ENCODE assay signal across 17 mouse cellular contexts in the genomic region with DNA sequence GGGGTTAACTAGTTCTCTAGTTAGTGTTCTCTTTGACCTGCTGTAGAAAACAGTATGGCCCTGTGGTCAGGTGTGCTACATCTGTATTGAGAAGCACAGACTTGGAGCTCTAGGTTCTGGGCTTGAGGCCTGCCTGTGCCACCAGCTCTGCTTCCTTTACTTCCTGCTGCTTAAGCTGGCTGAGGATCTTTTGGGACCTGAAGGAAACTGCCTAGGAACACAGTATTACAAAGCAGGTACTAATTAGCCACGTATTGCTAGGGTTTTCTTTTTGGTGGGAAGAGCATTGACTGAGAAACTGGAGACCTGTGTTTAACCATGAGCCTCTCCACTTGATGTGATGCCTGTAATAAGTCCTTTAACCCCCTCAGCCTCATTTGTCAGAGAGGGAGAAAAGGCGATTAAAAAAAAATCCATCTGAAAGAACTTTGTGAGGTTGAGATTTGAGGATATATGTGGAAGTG. TPM values are rescaled to one million over a fixed set of nuclear protein-coding genes. Genes with fewer than 3 reads are reported as not detected.
DNase-seq lines count a peak whose midpoint lies in the region; ATAC-seq lines count a peak whose summit lies in the region.
"Had no signal": no experiment of that assay in that cellular context is flagged by ENCODE, and none has a peak within 500 bp of the region (broad histone marks: within the 10 kb centered on the region; RNA-seq: fewer than 3 reads in every experiment).

No protein-coding gene starts in this region.

- no peaks in the 10 kb centered on the region for H3K27me3 ChIP-seq in hindbrain, embryonic 13.5 days
- H3K27me3 ChIP-seq in hindbrain, embryonic 10.5 days (ENCODE audit: insufficient read depth, poor library complexity, severe bottlenecking): no peaks in the 10 kb centered on the region
- H3K27me3 ChIP-seq in embryonic facial prominence, embryonic 10.5 days (replicated peaks; ENCODE audit: low read depth, poor library complexity, severe bottlenecking): no peaks in the 10 kb centered on the region
- H3K27me3 ChIP-seq in forebrain, embryonic 12.5 days: no peaks in the 10 kb centered on the region
- no peaks in the 10 kb centered on the region for H3K27me3 ChIP-seq in limb, embryonic 11.5 days (ENCODE audit: control insufficient read depth, insufficient read depth, low read length)
- H3K27me3 ChIP-seq: hindbrain, embryonic 15.5 days; liver, embryonic 12.5 days had no signal

- H3K9me3 ChIP-seq in hindbrain, embryonic 13.5 days: no peaks in the 10 kb centered on the region
- H3K9me3 ChIP-seq in hindbrain, embryonic 10.5 days: no peaks in the 10 kb centered on the region
- H3K9me3 ChIP-seq in embryonic facial prominence, embryonic 10.5 days: no peaks in the 10 kb centered on the region
- H3K9me3 ChIP-seq in forebrain, embryonic 12.5 days: no peaks in the 10 kb centered on the region
- no peaks in the 10 kb centered on the region for H3K9me3 ChIP-seq in limb, embryonic 11.5 days (ENCODE audit: control insufficient read depth, low read length)
- H3K9me3 ChIP-seq: hindbrain, embryonic 15.5 days; liver, embryonic 12.5 days had no signal

- no peak overlapping the region for H3K4me2 ChIP-seq in hindbrain, embryonic 13.5 days
- no peak overlapping the region for H3K4me2 ChIP-seq in forebrain, embryonic 12.5 days
- no peak overlapping the region for H3K4me2 ChIP-seq in limb, embryonic 11.5 days (ENCODE audit: low read depth, severe bottlenecking)
- H3K4me2 ChIP-seq: hindbrain, embryonic 15.5 days; liver, embryonic 12.5 days; lung, embryonic 14.5 days had no signal

- WGBS in hindbrain, embryonic 13.5 days: 50% methylated on average over 2 of the region's 2 CpGs
- WGBS in hindbrain, embryonic 10.5 days: 53% methylated on average over 2 of the region's 2 CpGs
- WGBS in embryonic facial prominence, embryonic 10.5 days: 46% methylated on average over 2 of the region's 2 CpGs
- WGBS in forebrain, embryonic 12.5 days: 7% methylated on average over 2 of the region's 2 CpGs
- 44% methylated on average over 2 of the region's 2 CpGs for WGBS in limb, embryonic 11.5 days

- H3K27ac ChIP-seq in hindbrain, embryonic 13.5 days: 0 out of 2 replicates have a peak overlapping the region, but pooled peaks have one; percentile 1
- H3K27ac ChIP-seq in hindbrain, embryonic 10.5 days: no peak overlapping the region
- 0 out of 2 replicates have a peak overlapping the region, but pooled peaks have one; percentile 3 for H3K27ac ChIP-seq in embryonic facial prominence, embryonic 10.5 days (replicated peaks)
- H3K27ac ChIP-seq in forebrain, embryonic 12.5 days: 0 out of 2 replicates have a peak overlapping the region, but pooled peaks have one; percentile 20
- 0 out of 2 replicates have a peak overlapping the region, but pooled peaks have one; percentile 14 for H3K27ac ChIP-seq in limb, embryonic 11.5 days (replicated peaks; ENCODE audit: low read depth, low read length)
- H3K27ac ChIP-seq: hindbrain, embryonic 15.5 days; liver, embryonic 12.5 days had no signal

- no peak for DNase-seq in hindbrain, embryonic 10.5 days (ENCODE audit: low spot score)
- DNase-seq in embryonic facial prominence, embryonic 10.5 days (ENCODE audit: low spot score): no peak
- no peak for DNase-seq in limb, embryonic 11.5 days (ENCODE audit: low spot score)
- no peak for DNase-seq in right cerebral cortex, postnatal 36 days (ENCODE audit: low spot score in 2 of 2)
- DNase-seq in Muller cell, postnatal 12 days (ENCODE audit: inconsistent ontology term): no peak
- DNase-seq: cerebellum, postnatal 14 days; kidney, adult 9 months; kidney, postnatal 36 days; lung, embryonic 14.5 days; lung, postnatal 4 days; midbrain, embryonic 14.5 days; thymus, postnatal 14 days had no signal

- no peak overlapping the region for H3K9ac ChIP-seq in hindbrain, embryonic 13.5 days
- H3K9ac ChIP-seq in forebrain, embryonic 12.5 days: no peak overlapping the region
- H3K9ac ChIP-seq in limb, embryonic 11.5 days (ENCODE audit: low read length): no peak overlapping the region
- H3K9ac ChIP-seq: hindbrain, embryonic 15.5 days; liver, embryonic 12.5 days; lung, embryonic 14.5 days had no signal

- ATAC-seq in hindbrain, embryonic 13.5 days (ENCODE audit: low FRiP score): no peak
- ATAC-seq in forebrain, embryonic 12.5 days (ENCODE audit: low FRiP score): peak; percentile 62; the same call in 1 of the 2 replicates
- no peak for ATAC-seq in limb, embryonic 11.5 days (ENCODE audit: insufficient number of reproducible peaks, low FRiP score, low TSS enrichment, low read depth)
- ATAC-seq: liver, embryonic 12.5 days had no signal

- peaks cover 8% of the 10 kb centered on the region for H3K4me1 ChIP-seq in hindbrain, embryonic 13.5 days (replicated peaks)
- H3K4me1 ChIP-seq in hindbrain, embryonic 10.5 days (replicated peaks): 0 out of 2 replicates have a peak, but pooled peaks cover 3% of the 10 kb centered on the region
- peaks cover 18% of the 10 kb centered on the region for H3K4me1 ChIP-seq in embryonic facial prominence, embryonic 10.5 days
- H3K4me1 ChIP-seq in forebrain, embryonic 12.5 days: peaks cover 20% of the 10 kb centered on the region
- H3K4me1 ChIP-seq in limb, embryonic 11.5 days (ENCODE audit: control insufficient read depth, insufficient read depth, low read length): 0 out of 2 replicates have a peak, but pooled peaks cover 7% of the 10 kb centered on the region
- H3K4me1 ChIP-seq: hindbrain, embryonic 15.5 days; liver, embryonic 12.5 days had no signal

- H3K36me3 ChIP-seq in hindbrain, embryonic 13.5 days: no peaks in the 10 kb centered on the region
- no peaks in the 10 kb centered on the region for H3K36me3 ChIP-seq in hindbrain, embryonic 10.5 days
- no peaks in the 10 kb centered on the region for H3K36me3 ChIP-seq in embryonic facial prominence, embryonic 10.5 days (replicated peaks)
- H3K36me3 ChIP-seq in forebrain, embryonic 12.5 days (replicated peaks): no peaks in the 10 kb centered on the region
- H3K36me3 ChIP-seq in limb, embryonic 11.5 days (ENCODE audit: control insufficient read depth, insufficient read depth, low read length): no peaks in the 10 kb centered on the region
- H3K36me3 ChIP-seq: hindbrain, embryonic 15.5 days; liver, embryonic 12.5 days had no signal

- H3K4me3 ChIP-seq in hindbrain, embryonic 13.5 days: no peak overlapping the region
- no peak overlapping the region for H3K4me3 ChIP-seq in hindbrain, embryonic 10.5 days
- no peak overlapping the region for H3K4me3 ChIP-seq in embryonic facial prominence, embryonic 10.5 days
- H3K4me3 ChIP-seq in forebrain, embryonic 12.5 days (replicated peaks): no peak overlapping the region
- no peak overlapping the region for H3K4me3 ChIP-seq in limb, embryonic 11.5 days (ENCODE audit: low read depth, low read length)
- H3K4me3 ChIP-seq: erythroblast, embryonic 14.5 days; hindbrain, embryonic 15.5 days; liver, embryonic 12.5 days had no signal

RNA-seq across cellular contexts. Expression of gene Phlpp1, which starts 13.9 kb away (rescaled TPM):
- polyA plus RNA-seq in hindbrain, embryonic 13.5 days (2015; fragmentation: Nextera tagmentation; extraction: Ambion mirVana): 6.8 and 6.9 TPM in 2 replicates
- polyA plus RNA-seq in hindbrain, embryonic 10.5 days (2016; fragmentation: Nextera tagmentation; extraction: Ambion mirVana): 4.8 and 6.8 TPM in 2 replicates
- polyA plus RNA-seq in embryonic facial prominence, embryonic 10.5 days (2016; fragmentation: Nextera tagmentation; extraction: Ambion mirVana): 3.7 and 3.8 TPM in 2 replicates
- 9.4 and 10.3 TPM in 2 replicates for polyA plus RNA-seq in forebrain, embryonic 12.5 days (2016; fragmentation: Nextera tagmentation; extraction: Ambion mirVana)
- 3.2 and 3.3 TPM in 2 replicates for polyA plus RNA-seq in limb, embryonic 11.5 days (2014; fragmentation: Nextera tagmentation; extraction: Ambion mirVana)
